Mouse (Mus musculus): Measurements from ENCODE around the gene Gm37240.

Gene Gm37240

GRCm38 (mm10) chr3:85681136-85681535 lies 206.2 kb downstream of the Gm37240 start:
- DNase-seq (ENCODE audit: low spot score), result peak; percentile 46

DNA sequence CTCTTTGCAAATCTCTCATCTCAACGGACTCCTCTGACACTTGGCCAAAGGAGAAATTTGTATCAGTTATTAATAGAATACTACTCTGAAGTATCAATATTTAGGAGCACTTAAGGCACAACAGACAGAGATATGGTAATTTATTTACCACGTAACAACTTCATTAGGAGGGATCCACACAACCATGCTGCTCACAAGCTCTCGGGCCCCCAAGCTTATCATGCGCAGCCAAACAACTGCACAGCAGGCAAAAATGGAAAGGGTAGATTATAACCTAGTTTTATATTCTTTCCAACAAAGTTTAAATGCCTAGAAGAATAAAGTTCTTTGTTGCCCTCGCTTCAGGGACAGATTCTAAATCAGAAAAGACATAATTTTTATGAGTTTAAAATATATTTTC lies 207.4 kb downstream of the Gm37240 start:
- no peak for DNase-seq (ENCODE audit: low spot score)

DNA sequence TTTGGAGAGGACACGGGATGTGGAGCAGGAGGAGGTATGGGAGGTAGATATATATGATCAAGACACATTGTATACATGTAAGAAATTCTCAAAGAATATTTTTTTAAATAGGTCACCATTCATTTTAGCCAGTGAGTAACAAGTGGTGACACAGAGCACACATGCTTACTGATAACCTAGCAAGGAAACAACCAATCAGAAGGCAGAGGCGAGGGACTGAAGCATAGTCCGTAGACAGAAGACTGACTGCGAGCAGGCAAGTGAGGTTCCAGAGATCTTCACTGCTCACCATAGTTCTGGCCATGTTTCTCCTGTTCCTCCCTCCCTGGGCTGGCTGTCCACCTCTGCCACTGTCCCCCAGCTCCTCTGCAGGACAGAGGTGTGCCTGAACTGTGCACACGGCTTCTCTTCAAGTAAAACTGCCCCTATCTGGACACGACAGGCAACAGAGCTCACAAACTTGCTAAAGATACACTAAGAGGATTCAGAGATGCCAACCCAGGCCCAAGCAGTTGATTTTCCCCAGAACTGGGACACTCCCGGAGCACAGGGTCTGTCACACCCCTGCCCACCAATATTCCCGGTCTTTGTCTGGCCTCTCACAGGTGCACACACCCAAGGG lies 207.9 kb downstream of the Gm37240 start:
- no peak for DNase-seq (ENCODE audit: low spot score)

- no peak for DNase-seq (ENCODE audit: low spot score)
Observed at GRCm38 (mm10) chr3:85677952-85678351, 209.4 kb downstream of the Gm37240 start.

DNA sequence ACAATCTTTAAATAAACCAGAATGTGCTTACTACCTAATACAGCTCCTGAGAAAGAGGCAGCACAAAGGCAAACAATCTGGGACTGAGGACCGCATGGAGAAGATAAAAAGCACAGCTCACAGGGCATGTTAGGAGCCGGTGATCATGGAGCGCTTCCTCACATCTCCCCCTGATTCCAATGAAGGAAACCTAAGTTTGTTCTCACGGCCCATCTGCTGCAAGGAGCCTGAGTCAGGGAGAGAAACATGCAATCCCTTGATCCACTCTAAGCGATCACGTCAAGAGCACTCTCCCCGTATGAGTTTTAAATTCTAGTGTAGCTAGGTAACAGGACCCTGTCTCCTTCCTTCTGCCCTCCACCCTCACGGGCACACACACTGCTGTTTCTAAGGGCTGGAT lies 210.2 kb downstream of the Gm37240 start:
- no peak for DNase-seq (ENCODE audit: low spot score)

- DNase-seq (ENCODE audit: low spot score), result no peak
Observed at GRCm38 (mm10) chr3:85669844-85670243, 217.5 kb downstream of the Gm37240 start.

DNA sequence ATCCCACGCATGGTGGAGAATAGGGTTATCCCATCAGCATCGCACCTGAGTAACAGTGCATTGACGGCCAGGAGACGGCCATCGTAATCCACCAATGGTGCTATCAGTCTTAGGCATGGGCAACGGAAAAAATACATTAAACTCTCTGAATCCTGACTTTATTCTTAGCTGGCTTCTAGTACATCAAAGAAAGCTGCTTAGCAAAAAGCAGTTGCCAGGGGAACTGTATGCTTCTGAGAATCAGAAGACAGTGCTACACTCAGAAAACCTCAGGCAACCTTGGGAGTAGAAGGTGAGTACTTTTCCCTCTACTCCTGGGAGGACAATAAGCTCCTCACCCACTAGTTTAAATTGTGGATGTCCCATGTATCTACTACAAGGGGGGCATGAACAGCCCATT lies 219.6 kb downstream of the Gm37240 start:
- DNase-seq (ENCODE audit: low spot score), result no peak

GRCm38 (mm10) chr3:85666736-85667135 lies 220.6 kb downstream of the Gm37240 start:
- no peak for DNase-seq (ENCODE audit: low spot score)

DNA sequence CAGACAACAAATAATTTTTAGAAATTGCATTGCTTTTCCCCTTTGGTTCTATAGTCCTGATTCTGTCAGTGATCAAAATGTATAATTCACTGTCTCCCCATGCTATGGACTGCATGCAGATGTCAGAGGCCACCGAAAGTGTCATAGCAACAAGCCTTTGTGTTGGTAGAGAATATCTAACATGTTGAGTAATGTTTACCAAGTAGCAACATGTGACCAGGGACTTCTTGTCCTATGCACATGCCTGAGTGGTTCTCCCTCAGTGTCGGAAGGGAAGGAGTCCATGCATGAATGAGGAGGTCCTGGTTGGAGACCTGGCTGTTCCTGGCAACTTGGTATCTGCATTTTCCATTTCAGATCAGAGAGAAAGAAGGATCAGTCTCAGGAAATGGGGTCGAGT lies 221.2 kb downstream of the Gm37240 start:
- no peak for DNase-seq (ENCODE audit: low spot score)

DNA sequence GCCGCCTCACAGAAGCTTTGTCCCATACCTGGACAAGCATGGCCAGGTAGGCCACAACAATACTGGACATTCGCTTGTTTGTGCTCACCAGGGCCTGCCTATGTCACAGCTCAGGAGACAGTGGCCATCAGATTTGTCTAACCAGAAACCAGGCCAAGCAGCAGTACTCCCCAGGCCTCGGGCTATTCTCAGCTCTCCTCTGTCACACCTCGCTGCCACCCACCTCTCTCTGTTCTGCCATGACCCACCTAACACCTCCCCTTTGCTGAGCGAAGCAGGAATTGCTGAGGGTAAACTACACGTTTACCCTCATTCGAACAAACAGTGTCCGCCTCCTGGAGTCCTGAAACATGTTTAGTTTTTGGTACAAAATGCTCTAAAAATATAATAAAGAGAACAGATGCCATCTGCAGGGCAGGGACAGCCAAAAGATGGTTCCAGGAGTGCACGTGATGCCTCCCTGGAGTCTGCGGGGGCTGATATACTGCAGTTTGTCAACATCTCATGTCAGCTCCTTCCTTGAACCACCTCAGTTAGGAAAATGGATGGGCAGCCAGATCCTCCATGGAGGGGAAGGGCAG lies 222.6 kb downstream of the Gm37240 start:
- no peak for DNase-seq (ENCODE audit: low spot score)

- no peak for DNase-seq (ENCODE audit: low spot score)
Observed at GRCm38 (mm10) chr3:85663826-85664225, 223.5 kb downstream of the Gm37240 start.

DNA sequence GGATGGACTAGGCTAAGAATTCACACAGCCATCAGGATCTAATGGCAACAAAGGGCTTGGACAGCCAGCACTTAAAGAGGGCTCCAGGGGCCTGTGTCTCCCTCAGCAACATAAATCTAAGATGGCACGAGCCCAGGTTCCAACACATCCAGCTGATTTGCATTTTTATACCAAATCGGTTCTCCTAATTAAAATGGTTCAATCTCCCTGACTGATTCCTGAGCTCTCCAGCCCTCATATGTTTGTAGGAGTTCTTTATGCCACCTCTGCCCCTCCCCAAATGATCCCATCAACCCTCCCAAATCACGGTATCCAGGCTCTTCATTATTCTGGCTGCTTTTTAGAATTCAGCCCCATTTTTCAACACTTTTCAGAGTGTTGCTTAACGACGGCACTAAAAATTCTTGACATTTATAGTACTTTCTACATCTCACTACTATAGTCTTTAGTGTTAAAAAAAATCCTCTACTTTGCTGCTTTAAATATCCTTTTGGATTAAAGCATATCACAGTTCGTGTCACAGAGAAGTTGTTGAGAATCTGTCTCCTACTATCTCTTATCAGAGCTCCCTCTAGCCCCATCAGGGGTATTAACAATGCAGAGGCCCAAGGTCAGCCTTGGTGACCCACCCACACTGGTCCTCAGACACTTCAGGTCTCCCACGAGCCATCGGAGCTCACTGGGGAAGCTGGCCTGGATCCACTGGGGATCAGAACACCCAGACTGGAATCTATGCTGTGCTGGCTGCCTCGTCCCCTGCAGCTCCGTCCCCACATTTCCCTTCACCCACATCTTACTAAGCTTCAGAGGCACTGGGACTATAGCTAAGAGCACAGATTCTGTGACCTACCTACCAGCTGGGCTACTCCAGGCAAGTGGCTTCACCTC lies 225.1 kb downstream of the Gm37240 start:
- DNase-seq (ENCODE audit: low spot score), result no peak

DNA sequence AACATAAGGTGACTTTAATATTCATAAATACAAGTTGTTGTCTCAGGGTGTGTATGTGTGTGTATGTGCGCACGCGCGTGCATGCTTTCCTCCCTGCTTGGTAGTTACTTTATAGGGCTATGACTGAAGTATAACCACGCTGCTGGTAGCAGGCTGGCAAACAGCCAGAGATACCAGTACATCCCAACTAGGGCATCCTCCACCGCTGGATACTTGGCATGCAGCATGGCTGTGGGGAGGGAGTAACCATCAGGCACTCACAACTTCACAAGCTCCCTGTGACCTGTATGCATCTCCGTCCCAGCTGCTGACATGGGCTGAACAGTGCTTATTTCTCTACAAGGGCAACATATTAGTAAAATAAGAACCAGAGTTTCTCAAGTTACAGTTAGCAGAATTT lies 227.6 kb downstream of the Gm37240 start:
- DNase-seq (ENCODE audit: low spot score), result no peak

- no peak for DNase-seq (ENCODE audit: low spot score)
Observed at GRCm38 (mm10) chr3:85655538-85655937, 231.8 kb downstream of the Gm37240 start.

DNA sequence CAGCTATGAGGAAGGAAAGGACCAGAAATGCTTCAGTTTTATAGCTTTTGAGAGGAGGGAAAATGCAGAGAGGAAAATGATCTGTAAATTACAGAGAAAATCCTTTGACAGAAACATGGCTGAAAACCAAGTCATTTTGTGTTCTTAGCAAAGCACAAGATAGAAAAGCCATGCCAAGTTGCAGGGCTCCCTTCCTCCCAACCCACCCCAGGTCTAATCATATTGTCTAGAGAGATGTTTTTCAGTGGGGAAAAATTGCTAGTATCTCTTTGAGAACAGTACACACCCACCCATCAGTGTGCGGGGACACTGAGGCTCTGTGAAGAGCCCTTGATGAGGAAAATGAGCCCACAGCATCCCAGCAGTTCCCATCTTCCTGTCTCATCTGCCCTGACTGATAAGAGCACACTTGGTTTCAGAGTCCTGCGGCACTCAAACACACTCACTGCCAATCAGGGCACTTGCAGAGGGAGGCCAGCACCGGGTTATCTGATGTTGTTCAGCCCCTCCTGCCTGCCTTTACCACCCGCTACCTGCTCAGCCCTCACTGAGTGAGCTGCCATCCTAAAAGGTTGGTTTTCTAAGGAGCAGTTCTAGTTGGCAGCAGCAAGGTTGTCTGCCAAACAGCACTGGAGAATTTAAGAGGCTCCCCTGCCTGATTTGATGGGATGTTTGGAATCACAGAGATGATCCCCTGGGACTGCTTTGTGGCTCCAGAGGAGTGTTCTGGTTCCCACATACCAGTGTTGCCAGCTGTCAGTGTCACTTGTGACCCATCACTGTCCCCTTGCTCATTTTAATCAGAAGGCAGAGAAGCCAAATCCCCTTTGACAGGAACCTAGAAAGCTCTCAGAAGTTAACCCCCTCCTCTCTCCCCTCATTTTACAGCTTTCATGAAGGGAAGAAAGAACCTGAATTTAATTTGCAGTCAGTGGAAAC lies 234.3 kb downstream of the Gm37240 start:
- DNase-seq (ENCODE audit: low spot score), result peak; percentile 48

DNA sequence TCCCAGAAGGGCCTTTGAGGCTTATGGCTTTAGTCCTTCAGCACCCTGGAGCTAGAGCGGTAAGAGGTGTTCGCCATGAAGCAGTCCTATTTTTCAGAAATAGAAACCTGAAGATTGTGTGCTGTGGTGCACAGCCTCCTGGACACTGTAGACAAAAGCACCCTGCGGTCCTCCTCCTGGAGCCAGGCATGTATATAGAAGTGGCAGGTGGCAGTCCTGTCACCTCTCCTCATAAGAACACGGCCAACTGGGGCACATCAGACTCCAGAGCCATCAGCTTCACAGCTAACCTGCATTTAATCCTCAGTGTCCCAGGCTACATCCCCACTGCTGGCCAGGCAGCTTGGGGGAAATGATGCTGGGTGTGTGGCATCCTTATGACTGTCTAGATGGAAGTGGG lies 238.1 kb downstream of the Gm37240 start:
- DNase-seq (ENCODE audit: low spot score), result no peak

DNA sequence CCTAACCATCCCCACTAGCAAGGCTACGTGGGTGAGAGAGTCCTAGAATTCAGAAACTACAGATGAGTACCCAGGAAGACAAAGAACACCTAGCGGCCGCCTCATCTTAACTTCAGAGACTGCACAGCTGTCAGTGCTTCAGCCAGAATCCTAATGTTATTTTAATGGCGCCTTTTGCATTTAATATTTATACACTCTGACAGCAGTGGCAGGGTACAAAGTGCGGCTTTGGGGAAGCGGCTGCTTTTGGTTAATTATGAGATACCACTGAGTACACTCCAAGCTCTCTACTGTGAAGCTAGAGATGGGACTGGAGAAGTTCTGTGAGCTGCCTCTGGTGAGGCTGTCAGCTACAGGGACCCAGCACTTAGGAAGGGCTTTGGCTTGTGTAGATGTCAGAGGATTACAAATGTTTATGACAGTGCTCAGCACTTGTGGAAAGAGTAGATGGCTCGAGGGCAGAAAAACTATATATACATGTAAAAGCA lies 241.8 kb downstream of the Gm37240 start:
- no peak for DNase-seq (ENCODE audit: low spot score)

DNA sequence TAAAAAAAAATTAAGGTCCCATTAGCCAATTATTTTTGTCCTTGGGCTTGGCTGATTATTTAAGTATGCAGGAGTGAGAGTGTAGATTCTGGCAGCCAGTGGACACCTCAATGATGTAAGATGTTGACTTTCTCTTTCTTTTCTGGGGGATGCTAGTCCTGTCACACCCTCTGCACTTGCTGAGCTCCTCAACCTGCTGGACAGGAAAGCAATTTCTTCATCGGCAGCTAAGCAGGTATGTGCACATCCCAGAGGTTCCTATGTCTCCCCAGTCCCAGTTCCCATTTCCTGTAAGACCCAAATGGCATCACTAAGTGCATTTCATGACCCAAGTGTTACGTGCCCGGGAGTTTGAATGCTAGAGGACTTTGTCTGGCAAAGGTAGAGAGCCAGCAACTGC lies 242.5 kb downstream of the Gm37240 start:
- no peak for DNase-seq (ENCODE audit: low spot score)

DNA sequence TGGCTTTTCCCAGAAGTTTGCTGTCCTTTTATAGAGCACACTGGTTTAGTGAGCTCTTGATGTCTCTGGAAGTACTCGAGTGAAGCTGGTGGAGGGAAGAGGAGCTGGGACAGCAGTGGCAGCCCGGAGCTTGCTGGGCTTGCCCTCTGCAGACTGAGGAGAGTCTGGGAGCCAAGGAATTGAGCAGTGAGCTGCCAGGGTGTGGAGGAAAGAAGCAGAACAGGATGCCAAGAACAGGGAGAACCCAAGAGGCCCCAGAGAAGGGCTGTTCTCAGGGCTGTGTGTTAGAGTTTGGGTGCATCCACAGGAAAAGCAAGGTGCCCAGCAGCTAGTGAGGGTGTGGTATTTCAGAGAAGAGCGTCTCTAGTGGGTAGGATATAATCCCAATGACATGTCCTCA lies 245.6 kb downstream of the Gm37240 start:
- no peak for DNase-seq (ENCODE audit: low spot score)

DNA sequence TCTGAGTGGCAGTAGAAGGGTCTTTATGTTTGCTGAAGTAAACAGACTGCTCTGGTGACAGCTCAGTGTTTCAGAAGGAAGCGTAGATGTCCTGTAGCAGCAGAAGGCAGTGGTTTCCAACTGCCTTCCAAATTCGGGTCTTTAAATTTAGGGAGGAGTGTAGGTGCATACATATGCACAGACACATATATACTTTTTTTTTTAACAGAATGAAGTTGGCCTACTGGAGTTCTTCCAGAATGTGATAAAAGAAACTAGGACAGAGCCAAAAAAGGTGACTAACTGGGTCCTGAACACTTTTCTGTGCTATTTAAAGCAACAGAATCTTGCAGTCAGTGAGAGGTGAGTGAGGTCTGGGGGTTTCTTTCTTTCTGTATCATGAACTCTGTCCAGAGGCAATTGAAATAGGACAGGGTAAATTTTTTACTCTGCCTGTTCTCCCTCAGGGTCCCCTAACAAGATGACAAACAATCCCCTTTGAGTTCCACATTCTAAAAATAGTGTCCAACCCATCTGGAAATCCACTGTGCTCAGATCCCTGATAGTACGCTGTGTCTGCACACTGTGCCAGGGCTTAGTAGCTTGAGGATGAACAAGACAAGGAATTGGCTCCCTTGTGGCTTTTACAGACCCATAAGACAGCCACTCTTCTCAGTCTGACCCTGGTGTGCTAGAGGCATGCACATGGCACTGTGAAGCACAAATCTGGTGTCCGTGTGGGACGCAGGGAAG lies 250.4 kb downstream of the Gm37240 start:
- no peak for DNase-seq (ENCODE audit: low spot score)

GRCm38 (mm10) chr3:85635591-85635990 lies 251.7 kb downstream of the Gm37240 start:
- no peak for DNase-seq (ENCODE audit: low spot score)

DNA sequence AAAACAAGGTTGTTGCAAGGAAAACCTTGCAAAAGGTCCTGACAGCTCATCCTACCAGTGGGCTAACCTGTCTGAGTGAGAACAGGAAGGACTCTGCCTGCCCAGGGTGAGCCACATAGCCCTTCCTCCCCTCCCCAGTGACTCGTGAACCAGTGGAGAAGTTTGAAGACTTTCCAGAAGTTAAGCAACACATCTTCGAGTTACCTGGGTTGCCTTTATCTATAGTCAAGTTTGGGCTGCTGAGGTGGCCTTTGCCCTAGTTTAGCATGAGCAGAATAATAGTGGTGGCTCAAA lies 252.2 kb downstream of the Gm37240 start:
- no peak for DNase-seq (ENCODE audit: low spot score)

Measured in retina, embryonic 14.5 days (tissue).